Mouse (Mus musculus) forebrain, embryonic 11.5 days (tissue): ENCODE data around the gene Coro2b. TPM values are rescaled to one million over a fixed set of nuclear protein-coding genes. Genes with fewer than 3 reads are reported as not detected.
A peak's percentile ranks its signal among the peaks of the same experiment; 100 is the strongest.

Experiments used
- ATAC-seq: fragments of 200-750 bp; cut with Nextera tagmentation; replicated peaks from 2 replicates; pipeline ENCODE4 v1.8.0; 2017; ENCODE audit warnings: moderate TSS enrichment; ENCODE audit not compliant: low FRiP score
- DNase-seq: peaks from one replicate; pipeline ENCODE4 v3.0.0-alpha.2; 2017; ENCODE audit warnings: low spot score
- H3K27ac ChIP-seq: fragments of 300-500 bp; sonication (generic); 2 replicates; pipeline ENCODE4 v1.5.1; 2014; ENCODE audit warnings: low read depth, low read length
- H3K27me3 ChIP-seq: fragments of 300-500 bp; sonication (generic); 2 replicates; pipeline ENCODE4 v1.6.1; 2014; ENCODE audit warnings: mild to moderate bottlenecking, low read length, mixed read lengths; ENCODE audit not compliant: control insufficient read depth, insufficient read depth
- H3K36me3 ChIP-seq: fragments of 300-500 bp; sonication (generic); 2 replicates; pipeline ENCODE4 v1.6.1; 2014; ENCODE audit warnings: mild to moderate bottlenecking, low read length, moderate library complexity, mixed read lengths; ENCODE audit not compliant: control insufficient read depth, insufficient read depth
- H3K4me1 ChIP-seq: fragments of 300-500 bp; sonication (generic); replicated peaks from 2 replicates; pipeline ENCODE4 v1.6.1; 2014; ENCODE audit warnings: low read length, mixed read lengths; ENCODE audit not compliant: control insufficient read depth, insufficient read depth
- H3K4me2 ChIP-seq: fragments of 300-500 bp; sonication (generic); 2 replicates; pipeline ENCODE4 v1.6.1; 2014; ENCODE audit warnings: low read depth, mild to moderate bottlenecking, low read length, moderate library complexity, mixed read lengths; ENCODE audit not compliant: severe bottlenecking
- H3K4me3 ChIP-seq: fragments of 300-500 bp; sonication (generic); 2 replicates; pipeline ENCODE4 v1.5.1; 2014; ENCODE audit warnings: low read depth, low read length
- H3K9ac ChIP-seq: fragments of 300-500 bp; sonication (generic); 2 replicates; pipeline ENCODE4 v1.6.1; 2014; ENCODE audit warnings: low read length
- H3K9me3 ChIP-seq: fragments of 300-500 bp; sonication (generic); 2 replicates; pipeline ENCODE4 v1.6.1; 2016; ENCODE audit warnings: low read length, mixed read lengths; ENCODE audit not compliant: control insufficient read depth
- WGBS: fragments of 180-500 bp; shearing (Covaris S2); extraction: QIAGEN DNeasy Blood & Tissue Kit; methylation state at CpG from one replicate; pipeline ENCODE4 v1.1.7; 2014; 5-methylcytosine and 5-hydroxymethylcytosine counted together
- polyA plus RNA-seq: library from polyadenylated mRNA; unstranded; fragments of >200 nt; fragmentation: Nextera tagmentation; extraction: Ambion mirVana; gene quantifications from 2 replicates; pipeline ENCODE4 v1.2.1, GENCODE M21; 2014

Gene Coro2b
- polyA plus RNA-seq, 1 experiment from 2014 or later: 24.0 TPM

GRCm38 (mm10) chr9:62517112-62517957, 19.5 kb downstream of the Coro2b start:
- no peak for ATAC-seq
- peaks cover 21% of the 10 kb centered on the region for H3K4me1 ChIP-seq
- no peak for DNase-seq
- no peaks in the 10 kb centered on the region for H3K27me3 ChIP-seq
- H3K9ac ChIP-seq: no peak overlapping the region; the same call in 1 of the 2 replicates
- H3K27ac ChIP-seq: no peak overlapping the region
- WGBS: 65% methylated on average over 6 of the region's 6 CpGs
- H3K4me3 ChIP-seq: no peak overlapping the region
- no peaks in the 10 kb centered on the region for H3K36me3 ChIP-seq
- H3K9me3 ChIP-seq: no peaks in the 10 kb centered on the region
- H3K4me2 ChIP-seq: no peak overlapping the region

- Histone ChIP-seq H3K9ac (no peak overlapping the region), H3K36me3 (no peaks in the 10 kb centered on the region), H3K27me3 (no peaks in the 10 kb centered on the region), H3K4me2 (no peak overlapping the region), H3K4me1 (peaks cover 18% of the 10 kb centered on the region), H3K4me3 (no peak overlapping the region), H3K27ac (no peak overlapping the region), H3K9me3 (no peaks in the 10 kb centered on the region)
- 95% methylated on average over 7 of the region's 7 CpGs for WGBS
- no peak for DNase-seq
- no peak for ATAC-seq
These were observed 21.7 kb downstream of the Coro2b start for GRCm38 (mm10) chr9:62515138-62515537.

- Histone ChIP-seq H3K27ac (no peak overlapping the region), H3K9me3 (no peaks in the 10 kb centered on the region), H3K4me3 (no peak overlapping the region), H3K4me2 (no peak overlapping the region), H3K9ac (no peak overlapping the region), H3K4me1 (peaks cover 13% of the 10 kb centered on the region; the same call in 1 of the 2 replicates), H3K36me3 (no peaks in the 10 kb centered on the region), H3K27me3 (no peaks in the 10 kb centered on the region)
- 72% methylated on average over 10 of the region's 10 CpGs for WGBS
- ATAC-seq: no peak
- DNase-seq: no peak
These were observed 23.2 kb downstream of the Coro2b start for GRCm38 (mm10) chr9:62513492-62514133.

GRCm38 (mm10) chr9:62510530-62510936, 26.3 kb downstream of the Coro2b start:
- no peak overlapping the region for H3K27ac ChIP-seq
- H3K4me1 ChIP-seq: peaks cover 11% of the 10 kb centered on the region
- 57% methylated on average over 4 of the region's 4 CpGs for WGBS

GRCm38 (mm10) chr9:62509617-62510016, 27.2 kb downstream of the Coro2b start:
- Histone ChIP-seq H3K36me3 (no peaks in the 10 kb centered on the region), H3K27me3 (no peaks in the 10 kb centered on the region), H3K4me1 (peaks cover 11% of the 10 kb centered on the region), H3K27ac (no peak overlapping the region), H3K4me2 (no peak overlapping the region), H3K4me3 (no peak overlapping the region), H3K9me3 (no peaks in the 10 kb centered on the region), H3K9ac (no peak overlapping the region)
- DNase-seq: no peak
- ATAC-seq: no peak
- 90% methylated on average over 6 of the region's 6 CpGs for WGBS

More at GRCm38 (mm10) chr9:62510530-62510936, 26.3 kb downstream of the Coro2b start:
- DNase-seq (no peak), ATAC-seq (0 out of 2 replicates have a peak, but pooled peaks have one; percentile 42)
- Histone ChIP-seq H3K36me3 (no peaks in the 10 kb centered on the region), H3K4me3 (no peak overlapping the region), H3K9ac (no peak overlapping the region), H3K9me3 (no peaks in the 10 kb centered on the region), H3K27me3 (no peaks in the 10 kb centered on the region), H3K4me2 (no peak overlapping the region)

- no peaks in the 10 kb centered on the region for H3K36me3 ChIP-seq
- no peak overlapping the region for H3K4me3 ChIP-seq
- WGBS: 68% methylated on average over 10 of the region's 10 CpGs
- peak; percentile 70 for ATAC-seq
- no peak overlapping the region for H3K4me2 ChIP-seq
- H3K4me1 ChIP-seq: peaks cover 10% of the 10 kb centered on the region
- no peak for DNase-seq
- H3K9me3 ChIP-seq: no peaks in the 10 kb centered on the region
- peak overlapping the region; percentile 46 for H3K27ac ChIP-seq
- H3K27me3 ChIP-seq: no peaks in the 10 kb centered on the region
- H3K9ac ChIP-seq: peak overlapping the region; percentile 10; the same call in 1 of the 2 replicates
These were observed 27.9 kb downstream of the Coro2b start for GRCm38 (mm10) chr9:62508740-62509524.

GRCm38 (mm10) chr9:62506467-62507067, 30.3 kb downstream of the Coro2b start:
- Histone ChIP-seq H3K27ac (no peak overlapping the region), H3K9me3 (no peaks in the 10 kb centered on the region), H3K27me3 (no peaks in the 10 kb centered on the region), H3K4me3 (no peak overlapping the region), H3K36me3 (no peaks in the 10 kb centered on the region), H3K4me2 (no peak overlapping the region), H3K4me1 (peaks cover 9% of the 10 kb centered on the region), H3K9ac (no peak overlapping the region)
- ATAC-seq: no peak
- DNase-seq: no peak
- WGBS: 87% methylated on average over 11 of the region's 11 CpGs

DNA sequence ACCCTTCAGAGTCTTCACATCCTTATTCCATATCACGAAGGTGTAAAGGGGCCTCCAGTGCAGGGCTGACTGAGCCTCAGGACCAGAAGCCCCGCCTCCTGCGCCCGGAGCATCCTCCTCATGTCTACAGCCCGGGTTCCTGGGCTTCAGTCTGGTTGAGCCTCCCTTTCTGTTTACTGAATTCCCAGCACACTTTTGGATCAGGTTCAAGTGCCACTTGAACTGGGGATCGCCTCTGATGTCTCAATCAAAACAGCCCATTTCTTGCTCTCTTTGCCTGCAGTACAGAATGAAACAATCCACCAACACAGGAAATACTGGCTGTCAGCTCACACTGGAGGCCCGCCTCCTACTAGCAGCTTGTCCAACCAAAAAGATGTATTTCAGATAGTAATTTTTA, 32.7 kb downstream of the Coro2b start:
- 78% methylated on average over 7 of the region's 7 CpGs for WGBS
- ATAC-seq: no peak
- Histone ChIP-seq H3K4me3 (no peak overlapping the region), H3K4me2 (no peak overlapping the region), H3K9me3 (no peaks in the 10 kb centered on the region), H3K27me3 (no peaks in the 10 kb centered on the region), H3K36me3 (no peaks in the 10 kb centered on the region), H3K9ac (no peak overlapping the region), H3K4me1 (peaks cover 7% of the 10 kb centered on the region), H3K27ac (no peak overlapping the region)
- DNase-seq: no peak
